Mouse (Mus musculus): ENCODE measurements around the gene Vax2. TPM values are rescaled to one million over a fixed set of nuclear protein-coding genes. Genes with fewer than 3 reads are reported as not detected.

Gene Vax2
- polyA plus RNA-seq, 1 experiment from 2014 or later = not detected

- no peak for ATAC-seq (replicated peaks; ENCODE audit: extremely low read depth, insufficient read depth, low FRiP score)
- H3K27me3 ChIP-seq (ENCODE audit: control insufficient read depth, insufficient read depth, low read length) = peaks cover 95% of the 10 kb centered on the region
- no peaks in the 10 kb centered on the region for H3K9me3 ChIP-seq (replicated peaks; ENCODE audit: control insufficient read depth, low read length)
- H3K36me3 ChIP-seq (ENCODE audit: control insufficient read depth, insufficient read depth) = no peaks in the 10 kb centered on the region
- no peak overlapping the region for H3K4me3 ChIP-seq (ENCODE audit: low read length)
- no peak overlapping the region for H3K27ac ChIP-seq (ENCODE audit: low read length)
- no peak overlapping the region for H3K9ac ChIP-seq (ENCODE audit: low read length)
- H3K4me2 ChIP-seq (ENCODE audit: low read depth, low read length) = no peak overlapping the region
- H3K4me1 ChIP-seq (ENCODE audit: control insufficient read depth, insufficient read depth, low read length) = no peaks in the 10 kb centered on the region
- 2% methylated on average over 3 of the region's 3 CpGs for WGBS
These were observed 15.3 kb upstream of the Vax2 start for GRCm38 (mm10) chr6:83695731-83696130.

- no peak for ATAC-seq (replicated peaks; ENCODE audit: extremely low read depth, insufficient read depth, low FRiP score)
- H3K27ac ChIP-seq (ENCODE audit: low read length) = no peak overlapping the region
- H3K36me3 ChIP-seq (ENCODE audit: control insufficient read depth, insufficient read depth) = no peaks in the 10 kb centered on the region
- H3K9ac ChIP-seq (ENCODE audit: low read length) = no peak overlapping the region
- no peak overlapping the region for H3K4me2 ChIP-seq (ENCODE audit: low read depth, low read length)
- no peak overlapping the region for H3K4me3 ChIP-seq (ENCODE audit: low read length)
- no peaks in the 10 kb centered on the region for H3K4me1 ChIP-seq (ENCODE audit: control insufficient read depth, insufficient read depth, low read length)
- 2% methylated on average over 7 of the region's 7 CpGs for WGBS
- no peaks in the 10 kb centered on the region for H3K9me3 ChIP-seq (replicated peaks; ENCODE audit: control insufficient read depth, low read length)
- peaks cover 94% of the 10 kb centered on the region for H3K27me3 ChIP-seq (ENCODE audit: control insufficient read depth, insufficient read depth, low read length)
These were observed 14.4 kb upstream of the Vax2 start for GRCm38 (mm10) chr6:83696684-83697083.

GRCm38 (mm10) chr6:83697932-83698331, 13.1 kb upstream of the Vax2 start:
- Histone ChIP-seq H3K4me2 (ENCODE audit: low read depth, low read length) (no peak overlapping the region), H3K27me3 (ENCODE audit: control insufficient read depth, insufficient read depth, low read length) (peaks cover 93% of the 10 kb centered on the region), H3K9me3 (replicated peaks; ENCODE audit: control insufficient read depth, low read length) (no peaks in the 10 kb centered on the region), H3K4me1 (ENCODE audit: control insufficient read depth, insufficient read depth, low read length) (no peaks in the 10 kb centered on the region; the same call in 1 of the 2 replicates), H3K36me3 (ENCODE audit: control insufficient read depth, insufficient read depth) (no peaks in the 10 kb centered on the region), H3K9ac (ENCODE audit: low read length) (no peak overlapping the region), H3K27ac (ENCODE audit: low read length) (no peak overlapping the region), H3K4me3 (ENCODE audit: low read length) (no peak overlapping the region)
- no peak for ATAC-seq (replicated peaks; ENCODE audit: extremely low read depth, insufficient read depth, low FRiP score)
- WGBS = 8% methylated on average over 8 of the region's 8 CpGs

GRCm38 (mm10) chr6:83699971-83700370, 11.1 kb upstream of the Vax2 start:
- H3K27ac ChIP-seq (ENCODE audit: low read length) = no peak overlapping the region
- H3K27me3 ChIP-seq (ENCODE audit: control insufficient read depth, insufficient read depth, low read length) = peaks cover 90% of the 10 kb centered on the region
- no peaks in the 10 kb centered on the region for H3K9me3 ChIP-seq (replicated peaks; ENCODE audit: control insufficient read depth, low read length)
- H3K4me1 ChIP-seq (ENCODE audit: control insufficient read depth, insufficient read depth, low read length) = no peaks in the 10 kb centered on the region; the same call in 1 of the 2 replicates
- no peak overlapping the region for H3K4me2 ChIP-seq (ENCODE audit: low read depth, low read length)
- H3K4me3 ChIP-seq (ENCODE audit: low read length) = no peak overlapping the region
- WGBS = 5% methylated on average over 5 of the region's 5 CpGs
- no peak overlapping the region for H3K9ac ChIP-seq (ENCODE audit: low read length)
- no peaks in the 10 kb centered on the region for H3K36me3 ChIP-seq (ENCODE audit: control insufficient read depth, insufficient read depth)
- ATAC-seq (replicated peaks; ENCODE audit: extremely low read depth, insufficient read depth, low FRiP score) = no peak

GRCm38 (mm10) chr6:83701001-83701400, 10.1 kb upstream of the Vax2 start:
- Histone ChIP-seq H3K4me3 (ENCODE audit: low read length) (no peak overlapping the region), H3K9ac (ENCODE audit: low read length) (no peak overlapping the region), H3K36me3 (ENCODE audit: control insufficient read depth, insufficient read depth) (no peaks in the 10 kb centered on the region), H3K4me2 (ENCODE audit: low read depth, low read length) (no peak overlapping the region), H3K27me3 (ENCODE audit: control insufficient read depth, insufficient read depth, low read length) (peaks cover 90% of the 10 kb centered on the region), H3K27ac (ENCODE audit: low read length) (no peak overlapping the region), H3K9me3 (replicated peaks; ENCODE audit: control insufficient read depth, low read length) (no peaks in the 10 kb centered on the region), H3K4me1 (ENCODE audit: control insufficient read depth, insufficient read depth, low read length) (no peaks in the 10 kb centered on the region; the same call in 1 of the 2 replicates)
- WGBS = under 1% methylated on average over 11 of the region's 11 CpGs
- ATAC-seq (replicated peaks; ENCODE audit: extremely low read depth, insufficient read depth, low FRiP score) = no peak

- H3K9ac ChIP-seq (ENCODE audit: low read length) = no peak overlapping the region
- H3K4me3 ChIP-seq (ENCODE audit: low read length) = peak overlapping the region; percentile 7; the same call in 1 of the 2 replicates
- H3K4me2 ChIP-seq (ENCODE audit: low read depth, low read length) = peak overlapping the region; percentile 17; the same call in 1 of the 2 replicates
- H3K9me3 ChIP-seq (replicated peaks; ENCODE audit: control insufficient read depth, low read length) = no peaks in the 10 kb centered on the region
- no peaks in the 10 kb centered on the region; the same call in 1 of the 2 replicates for H3K4me1 ChIP-seq (ENCODE audit: control insufficient read depth, insufficient read depth, low read length)
- 2% methylated on average over 53 of the region's 53 CpGs for WGBS
- H3K36me3 ChIP-seq (ENCODE audit: control insufficient read depth, insufficient read depth) = no peaks in the 10 kb centered on the region
- no peak for ATAC-seq (replicated peaks; ENCODE audit: extremely low read depth, insufficient read depth, low FRiP score)
- peaks cover 90% of the 10 kb centered on the region for H3K27me3 ChIP-seq (ENCODE audit: control insufficient read depth, insufficient read depth, low read length)
- H3K27ac ChIP-seq (ENCODE audit: low read length) = no peak overlapping the region
These were observed 8.7 kb upstream of the Vax2 start for GRCm38 (mm10) chr6:83702146-83702999.

- ATAC-seq (replicated peaks; ENCODE audit: extremely low read depth, insufficient read depth, low FRiP score) = no peak
- 1% methylated on average over 27 of the region's 27 CpGs for WGBS
- H3K4me2 ChIP-seq (ENCODE audit: low read depth, low read length) = no peak overlapping the region
- peaks cover 90% of the 10 kb centered on the region for H3K27me3 ChIP-seq (ENCODE audit: control insufficient read depth, insufficient read depth, low read length)
- H3K4me1 ChIP-seq (ENCODE audit: control insufficient read depth, insufficient read depth, low read length) = no peaks in the 10 kb centered on the region; the same call in 1 of the 2 replicates
- no peaks in the 10 kb centered on the region for H3K36me3 ChIP-seq (ENCODE audit: control insufficient read depth, insufficient read depth)
- H3K9ac ChIP-seq (ENCODE audit: low read length) = no peak overlapping the region
- no peaks in the 10 kb centered on the region for H3K9me3 ChIP-seq (replicated peaks; ENCODE audit: control insufficient read depth, low read length)
- no peak overlapping the region for H3K4me3 ChIP-seq (ENCODE audit: low read length)
- no peak overlapping the region for H3K27ac ChIP-seq (ENCODE audit: low read length)
These were observed 7.9 kb upstream of the Vax2 start for GRCm38 (mm10) chr6:83703000-83703721.

GRCm38 (mm10) chr6:83703722-83704078, 7.4 kb upstream of the Vax2 start:
- H3K4me2 ChIP-seq (ENCODE audit: low read depth, low read length) = no peak overlapping the region
- no peak for ATAC-seq (replicated peaks; ENCODE audit: extremely low read depth, insufficient read depth, low FRiP score)
- 1% methylated on average over 10 of the region's 10 CpGs for WGBS
- no peaks in the 10 kb centered on the region for H3K9me3 ChIP-seq (replicated peaks; ENCODE audit: control insufficient read depth, low read length)
- no peaks in the 10 kb centered on the region for H3K36me3 ChIP-seq (ENCODE audit: control insufficient read depth, insufficient read depth)
- H3K9ac ChIP-seq (ENCODE audit: low read length) = no peak overlapping the region
- H3K4me1 ChIP-seq (ENCODE audit: control insufficient read depth, insufficient read depth, low read length) = no peaks in the 10 kb centered on the region; the same call in 1 of the 2 replicates
- H3K27ac ChIP-seq (ENCODE audit: low read length) = no peak overlapping the region
- H3K4me3 ChIP-seq (ENCODE audit: low read length) = no peak overlapping the region
- peaks cover 90% of the 10 kb centered on the region for H3K27me3 ChIP-seq (ENCODE audit: control insufficient read depth, insufficient read depth, low read length)

GRCm38 (mm10) chr6:83704294-83704693, 6.8 kb upstream of the Vax2 start:
- Histone ChIP-seq H3K27ac (ENCODE audit: low read length) (no peak overlapping the region), H3K9ac (ENCODE audit: low read length) (no peak overlapping the region), H3K4me2 (ENCODE audit: low read depth, low read length) (no peak overlapping the region), H3K9me3 (replicated peaks; ENCODE audit: control insufficient read depth, low read length) (no peaks in the 10 kb centered on the region), H3K36me3 (ENCODE audit: control insufficient read depth, insufficient read depth) (no peaks in the 10 kb centered on the region), H3K4me1 (ENCODE audit: control insufficient read depth, insufficient read depth, low read length) (no peaks in the 10 kb centered on the region; the same call in 1 of the 2 replicates), H3K4me3 (ENCODE audit: low read length) (no peak overlapping the region), H3K27me3 (ENCODE audit: control insufficient read depth, insufficient read depth, low read length) (peaks cover 90% of the 10 kb centered on the region)
- 16% methylated on average over 1 of the region's 1 CpGs for WGBS
- no peak for ATAC-seq (replicated peaks; ENCODE audit: extremely low read depth, insufficient read depth, low FRiP score)

All from heart, embryonic 16.5 days (tissue).